Mouse (Mus musculus) heart, postnatal 25 days (tissue): ENCODE data around the gene Fahd1. TPM values are rescaled to one million over a fixed set of nuclear protein-coding genes. Genes with fewer than 3 reads are reported as not detected.

Source experiments
- total RNA-seq, 2 experiments: library from RNA; stranded (reverse); gene quantifications; 2 replicates each; pipeline ENCODE4 v1.2.3; 2021

The Fahd1 gene
- total RNA-seq, 2 experiments from 2014 or later = 88.1 to 88.6 TPM

Other genes with a start within 250 kb of the Fahd1 start
- gene Tsc2, start 217.7 kb downstream of the Fahd1 start, total RNA-seq = 100 to 1,000 TPM in 1 of 2 experiments, 10 to 100 TPM in 1; 93.9 to 101 TPM
- 1 to 10 TPM; 2.8 to 3.4 TPM for gene Nthl1, start 217.7 kb downstream of the Fahd1 start, total RNA-seq
- 100 to 1,000 TPM in 1 of 2 experiments, 10 to 100 TPM in 1; 96.0 to 135 TPM for gene Slc9a3r2, start 200.0 kb downstream of the Fahd1 start, total RNA-seq
- not detected for gene Npw, start 191.9 kb downstream of the Fahd1 start, total RNA-seq
- 10 to 100 TPM; 17.5 to 17.9 TPM for gene Zfp598, start 180.7 kb downstream of the Fahd1 start, total RNA-seq
- gene Syngr3, start 160.4 kb downstream of the Fahd1 start, total RNA-seq = not detected
- gene Gfer, start 154.2 kb downstream of the Fahd1 start, total RNA-seq = 10 to 100 TPM; 21.9 to 22.1 TPM
- under 1 TPM; 0.50 to 0.55 TPM for gene Noxo1, start 154.1 kb downstream of the Fahd1 start, total RNA-seq
- 10 to 100 TPM; 16.0 to 16.9 TPM for gene Tbl3, start 142.7 kb downstream of the Fahd1 start, total RNA-seq
- not detected for gene Rnf151, start 132.3 kb downstream of the Fahd1 start, total RNA-seq
- gene Rps2, start 132.2 kb downstream of the Fahd1 start, total RNA-seq = 100 to 1,000 TPM; 745 to 758 TPM
- gene Ndufb10, start 125.9 kb downstream of the Fahd1 start, total RNA-seq = 1,000 to 10,000 TPM; 1,080 to 1,118 TPM
- 100 to 1,000 TPM; 375 to 390 TPM for gene Rpl3l, start 122.5 kb downstream of the Fahd1 start, total RNA-seq
- gene Msrb1, start 113.7 kb downstream of the Fahd1 start, total RNA-seq = 100 to 1,000 TPM; 191 to 194 TPM
- gene Hs3st6, start 97.4 kb downstream of the Fahd1 start, total RNA-seq = not detected
- gene Meiob, start 46.1 kb downstream of the Fahd1 start, total RNA-seq = not detected
- 100 to 1,000 TPM in 1 of 2 experiments, 10 to 100 TPM in 1; 97.1 to 108 TPM for gene Hagh, start 10.2 kb downstream of the Fahd1 start, total RNA-seq
- 1 to 10 TPM; 6.9 TPM for gene Igfals, start 15.6 kb upstream of the Fahd1 start, total RNA-seq
- gene Nubp2, start 36.0 kb upstream of the Fahd1 start, total RNA-seq = 10 to 100 TPM; 18.2 to 19.4 TPM
- 10 to 100 TPM; 33.4 to 36.3 TPM for gene Spsb3, start 36.3 kb upstream of the Fahd1 start, total RNA-seq
- 10 to 100 TPM; 17.8 to 19.9 TPM for gene Eme2, start 44.7 kb upstream of the Fahd1 start, total RNA-seq
- gene Mrps34, start 44.8 kb upstream of the Fahd1 start, total RNA-seq = 100 to 1,000 TPM; 110 to 111 TPM
- gene Nme3, start 46.1 kb upstream of the Fahd1 start, total RNA-seq = 10 to 100 TPM; 33.9 to 35.6 TPM
- 10 to 100 TPM; 65.1 to 70.2 TPM for gene Mapk8ip3, start 86.6 kb upstream of the Fahd1 start, total RNA-seq
- 1 to 10 TPM; 8.4 to 8.6 TPM for gene Jpt2, start 110.3 kb upstream of the Fahd1 start, total RNA-seq
- gene Cramp1l, start 165.4 kb upstream of the Fahd1 start, total RNA-seq = 10 to 100 TPM; 10.8 to 13.3 TPM
- 1 to 10 TPM; 4.9 to 6.6 TPM for gene Ift140, start 165.7 kb upstream of the Fahd1 start, total RNA-seq
- gene Tmem204, start 233.2 kb upstream of the Fahd1 start, total RNA-seq = 10 to 100 TPM; 34.5 to 41.7 TPM